Mouse (Mus musculus): Measurements from ENCODE around the gene Gm9903. TPM values are rescaled to one million over a fixed set of nuclear protein-coding genes. Genes with fewer than 3 reads are reported as not detected.

Gm9903 gene
- polyA plus RNA-seq, 1 experiment from 2014 or later: 0.64 TPM

GRCm38 (mm10) chr5:33622671-33623070 is 7.1 kb upstream of the Gm9903 start:
- H3K27me3 ChIP-seq: no peaks in the 10 kb centered on the region
- H3K27ac ChIP-seq (replicated peaks): no peak overlapping the region
- H3K4me3 ChIP-seq: no peak overlapping the region
- H3K9ac ChIP-seq: no peak overlapping the region
- no peak for ATAC-seq (ENCODE audit: low FRiP score, low read depth)
- 90% methylated on average over 2 of the region's 2 CpGs for WGBS
- H3K9me3 ChIP-seq: no peaks in the 10 kb centered on the region
- no peak overlapping the region for H3K4me2 ChIP-seq
- no peaks in the 10 kb centered on the region for H3K36me3 ChIP-seq
- H3K4me1 ChIP-seq (replicated peaks): no peaks in the 10 kb centered on the region; the same call in 1 of the 2 replicates

GRCm38 (mm10) chr5:33623766-33624165 is 6.0 kb upstream of the Gm9903 start:
- H3K4me2 ChIP-seq: no peak overlapping the region
- no peaks in the 10 kb centered on the region for H3K36me3 ChIP-seq
- ATAC-seq (ENCODE audit: low FRiP score, low read depth): no peak
- H3K27ac ChIP-seq (replicated peaks): no peak overlapping the region
- H3K4me1 ChIP-seq (replicated peaks): peaks cover 9% of the 10 kb centered on the region
- no peaks in the 10 kb centered on the region for H3K27me3 ChIP-seq
- no peak overlapping the region for H3K9ac ChIP-seq
- WGBS: 67% methylated on average over 3 of the region's 3 CpGs
- H3K4me3 ChIP-seq: no peak overlapping the region
- no peaks in the 10 kb centered on the region for H3K9me3 ChIP-seq

- Histone ChIP-seq H3K4me3 (peak overlapping the region; percentile 66), H3K4me2 (peak overlapping the region; percentile 70), H3K36me3 (no peaks in the 10 kb centered on the region), H3K27ac (replicated peaks) (no peak overlapping the region), H3K4me1 (replicated peaks) (peaks cover 24% of the 10 kb centered on the region), H3K27me3 (no peaks in the 10 kb centered on the region), H3K9me3 (no peaks in the 10 kb centered on the region), H3K9ac (no peak overlapping the region)
- WGBS: 39% methylated on average over 4 of the region's 4 CpGs
- ATAC-seq (ENCODE audit: low FRiP score, low read depth): no peak
These were observed 1.8 kb upstream of the Gm9903 start for GRCm38 (mm10) chr5:33627968-33628367.

GRCm38 (mm10) chr5:33628820-33629300 is 865 bp upstream of the Gm9903 start:
- under 1% methylated on average over 24 of the region's 24 CpGs for WGBS

GRCm38 (mm10) chr5:33630061-33630460 is 336 bp downstream of the Gm9903 start:
- ATAC-seq (ENCODE audit: low FRiP score, low read depth): no peak; the same call in 1 of the 2 replicates
- Histone ChIP-seq H3K4me3 (peak overlapping the region; percentile 66), H3K36me3 (no peaks in the 10 kb centered on the region), H3K9me3 (no peaks in the 10 kb centered on the region), H3K27me3 (no peaks in the 10 kb centered on the region), H3K4me1 (replicated peaks) (peaks cover 24% of the 10 kb centered on the region), H3K4me2 (peak overlapping the region; percentile 70), H3K27ac (replicated peaks) (peak overlapping the region; percentile 82), H3K9ac (peak overlapping the region; percentile 61)
- WGBS: 5% methylated on average over 9 of the region's 9 CpGs

More at GRCm38 (mm10) chr5:33628820-33629300, 865 bp upstream of the Gm9903 start:
- Histone ChIP-seq H3K27me3 (no peaks in the 10 kb centered on the region), H3K9ac (peak overlapping the region; percentile 58), H3K36me3 (no peaks in the 10 kb centered on the region), H3K27ac (replicated peaks) (peak overlapping the region; percentile 82), H3K4me3 (peak overlapping the region; percentile 66), H3K4me1 (replicated peaks) (peaks cover 24% of the 10 kb centered on the region), H3K4me2 (peak overlapping the region; percentile 70), H3K9me3 (no peaks in the 10 kb centered on the region)
- no peak; the same call in 1 of the 2 replicates for ATAC-seq (ENCODE audit: low FRiP score, low read depth)

- Histone ChIP-seq H3K9me3 (no peaks in the 10 kb centered on the region), H3K27me3 (no peaks in the 10 kb centered on the region), H3K9ac (no peak overlapping the region), H3K4me1 (replicated peaks) (peaks cover 24% of the 10 kb centered on the region), H3K36me3 (no peaks in the 10 kb centered on the region), H3K4me2 (peak overlapping the region; percentile 70), H3K27ac (replicated peaks) (peak overlapping the region; percentile 82; the same call in 1 of the 2 replicates), H3K4me3 (peak overlapping the region; percentile 66)
- ATAC-seq (ENCODE audit: low FRiP score, low read depth): no peak
- WGBS: 76% methylated on average over 4 of the region's 4 CpGs
These were observed 890 bp downstream of the Gm9903 start for GRCm38 (mm10) chr5:33630615-33631014.

GRCm38 (mm10) chr5:33632526-33632925 is 2.8 kb downstream of the Gm9903 start:
- Histone ChIP-seq H3K9ac (no peak overlapping the region), H3K9me3 (no peaks in the 10 kb centered on the region), H3K4me1 (replicated peaks) (peaks cover 24% of the 10 kb centered on the region), H3K36me3 (no peaks in the 10 kb centered on the region), H3K27ac (replicated peaks) (no peak overlapping the region), H3K4me2 (no peak overlapping the region), H3K4me3 (no peak overlapping the region), H3K27me3 (no peaks in the 10 kb centered on the region)
- no peak for ATAC-seq (ENCODE audit: low FRiP score, low read depth)
- WGBS: 86% methylated on average over 1 of the region's 1 CpGs

GRCm38 (mm10) chr5:33635361-33635760 is 5.6 kb downstream of the Gm9903 start:
- no peaks in the 10 kb centered on the region for H3K9me3 ChIP-seq
- peaks cover 9% of the 10 kb centered on the region for H3K4me1 ChIP-seq (replicated peaks)
- WGBS: 95% methylated on average over 3 of the region's 3 CpGs
- no peak overlapping the region for H3K4me2 ChIP-seq
- H3K4me3 ChIP-seq: no peak overlapping the region
- ATAC-seq (ENCODE audit: low FRiP score, low read depth): no peak
- H3K27ac ChIP-seq (replicated peaks): no peak overlapping the region
- no peak overlapping the region for H3K9ac ChIP-seq
- H3K36me3 ChIP-seq: peaks cover 5% of the 10 kb centered on the region; the same call in 1 of the 2 replicates
- H3K27me3 ChIP-seq: no peaks in the 10 kb centered on the region

GRCm38 (mm10) chr5:33637606-33638350 is 8.1 kb downstream of the Gm9903 start:
- Histone ChIP-seq H3K9me3 (no peaks in the 10 kb centered on the region), H3K9ac (no peak overlapping the region), H3K4me2 (no peak overlapping the region), H3K4me1 (replicated peaks) (no peaks in the 10 kb centered on the region), H3K36me3 (peaks cover 26% of the 10 kb centered on the region), H3K27ac (replicated peaks) (no peak overlapping the region), H3K4me3 (no peak overlapping the region), H3K27me3 (no peaks in the 10 kb centered on the region)
- ATAC-seq (ENCODE audit: low FRiP score, low read depth): no peak
- 89% methylated on average over 3 of the region's 3 CpGs for WGBS

GRCm38 (mm10) chr5:33638826-33639225 is 9.1 kb downstream of the Gm9903 start:
- H3K4me3 ChIP-seq: no peak overlapping the region
- no peak overlapping the region for H3K27ac ChIP-seq (replicated peaks)
- ATAC-seq (ENCODE audit: low FRiP score, low read depth): no peak
- H3K36me3 ChIP-seq: peaks cover 36% of the 10 kb centered on the region
- H3K27me3 ChIP-seq: no peaks in the 10 kb centered on the region
- no peaks in the 10 kb centered on the region for H3K9me3 ChIP-seq
- 71% methylated on average over 4 of the region's 4 CpGs for WGBS
- no peak overlapping the region for H3K9ac ChIP-seq
- no peak overlapping the region for H3K4me2 ChIP-seq
- H3K4me1 ChIP-seq (replicated peaks): no peaks in the 10 kb centered on the region

- Histone ChIP-seq H3K9ac (no peak overlapping the region), H3K36me3 (peaks cover 50% of the 10 kb centered on the region), H3K4me2 (no peak overlapping the region), H3K9me3 (no peaks in the 10 kb centered on the region), H3K4me1 (replicated peaks) (no peaks in the 10 kb centered on the region), H3K27me3 (no peaks in the 10 kb centered on the region), H3K4me3 (no peak overlapping the region), H3K27ac (replicated peaks) (no peak overlapping the region)
- 39% methylated on average over 3 of the region's 3 CpGs for WGBS
- no peak for ATAC-seq (ENCODE audit: low FRiP score, low read depth)
These were observed 10.9 kb downstream of the Gm9903 start for GRCm38 (mm10) chr5:33640652-33641051.

GRCm38 (mm10) chr5:33651017-33651416 is 21.3 kb downstream of the Gm9903 start:
- Histone ChIP-seq H3K4me3 (peak overlapping the region; percentile 71), H3K4me2 (peak overlapping the region; percentile 72), H3K36me3 (peaks cover 25% of the 10 kb centered on the region), H3K27ac (replicated peaks) (peak overlapping the region; percentile 97), H3K9me3 (no peaks in the 10 kb centered on the region), H3K9ac (peak overlapping the region; percentile 75), H3K27me3 (no peaks in the 10 kb centered on the region), H3K4me1 (replicated peaks) (peaks cover 28% of the 10 kb centered on the region)
- ATAC-seq (ENCODE audit: low FRiP score, low read depth): no peak
- WGBS: 11% methylated on average over 2 of the region's 2 CpGs

All from hindbrain, embryonic 15.5 days (tissue).